Mouse (Mus musculus): ENCODE results near the gene Inhbe.
"Not testable (repeated sequence)": the region's sequence is repeated elsewhere in the genome, so short reads cannot be mapped to it uniquely, and the experiment has no call there.

Inhbe gene

DNA sequence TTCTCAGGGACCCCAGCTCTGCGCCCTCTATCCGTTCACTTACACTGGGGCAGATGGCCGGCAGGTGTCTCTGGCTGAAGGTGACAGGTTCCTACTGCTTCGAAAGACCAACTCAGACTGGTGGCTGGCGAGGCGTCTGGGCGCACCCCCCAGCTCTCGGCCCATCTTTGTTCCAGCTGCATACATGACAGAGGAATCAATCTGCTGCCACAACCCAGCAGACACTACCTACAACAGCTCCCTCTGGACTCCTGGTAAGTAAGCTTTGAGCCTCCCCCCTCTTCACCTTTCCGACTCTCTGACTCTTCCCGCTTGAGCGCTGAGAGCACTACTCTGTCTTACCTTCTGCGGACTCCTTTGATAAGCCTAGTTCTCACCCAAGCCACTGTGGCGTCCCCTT lies 32.0 kb downstream of the Inhbe start:
- no peak for DNase-seq

DNA sequence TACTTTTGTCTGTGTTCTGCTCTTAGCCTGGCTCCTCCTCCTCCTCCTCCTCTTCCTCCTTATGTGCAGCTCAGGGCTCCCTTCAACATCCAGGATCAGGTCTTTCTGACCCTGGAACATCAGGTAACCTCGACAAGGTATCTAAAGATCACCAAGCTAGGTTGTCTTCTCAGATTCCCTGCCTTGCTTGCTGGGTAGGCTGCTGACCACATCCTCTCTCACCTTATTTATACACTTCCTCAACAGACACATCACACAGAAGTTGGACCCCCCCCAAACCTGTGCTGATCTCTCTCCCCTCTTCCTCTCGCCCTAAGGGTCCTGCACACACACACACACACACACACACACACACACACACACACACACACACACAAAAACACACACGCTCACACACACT lies 32.6 kb downstream of the Inhbe start, which contains the start of gene Arhgap9:
Gene Arhgap9, plus strand, starts transcription at position 344 of the 400 bp plus-strand sequence.
- DNase-seq: no peak

DNA sequence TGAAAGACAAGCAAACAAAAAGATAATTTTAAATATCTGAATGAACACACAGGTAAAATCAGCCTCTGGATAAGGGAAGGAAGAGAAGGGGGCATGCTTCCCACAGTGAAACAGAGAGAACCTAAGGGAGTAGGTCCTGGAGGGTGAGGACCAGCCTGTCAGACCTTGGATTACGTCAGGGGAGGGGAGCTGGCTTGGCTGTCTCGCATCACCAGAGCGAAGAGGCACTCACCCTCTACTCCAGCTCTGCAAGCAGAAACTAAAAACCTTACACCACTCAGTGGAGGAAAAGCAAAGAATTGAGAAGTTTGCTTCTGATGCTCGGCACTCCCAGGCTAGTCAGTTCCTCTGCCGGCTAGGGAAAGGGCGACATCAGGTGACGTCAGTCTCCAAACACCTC lies 34.2 kb downstream of the Inhbe start:
- no peak for DNase-seq

DNA sequence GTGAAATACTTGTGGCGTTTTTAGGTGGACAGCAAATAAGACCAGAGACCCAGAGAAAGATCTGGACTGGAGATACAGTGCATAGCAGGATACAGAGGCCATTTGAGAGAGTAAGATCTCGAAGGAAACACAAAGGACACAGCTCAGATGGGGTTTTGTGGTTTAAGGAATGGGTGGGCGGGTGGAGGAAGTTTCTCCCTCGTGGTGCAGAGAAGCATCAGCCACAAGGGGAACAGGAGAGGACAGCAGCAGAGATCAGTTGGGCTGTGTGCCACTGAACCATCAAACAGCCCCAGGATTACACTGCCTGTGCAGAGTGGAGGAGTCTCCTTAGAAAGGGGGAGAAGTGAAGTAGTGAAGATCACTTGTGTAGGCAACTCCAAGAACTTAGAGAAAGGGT lies 36.2 kb downstream of the Inhbe start:
- DNase-seq: no peak

DNA sequence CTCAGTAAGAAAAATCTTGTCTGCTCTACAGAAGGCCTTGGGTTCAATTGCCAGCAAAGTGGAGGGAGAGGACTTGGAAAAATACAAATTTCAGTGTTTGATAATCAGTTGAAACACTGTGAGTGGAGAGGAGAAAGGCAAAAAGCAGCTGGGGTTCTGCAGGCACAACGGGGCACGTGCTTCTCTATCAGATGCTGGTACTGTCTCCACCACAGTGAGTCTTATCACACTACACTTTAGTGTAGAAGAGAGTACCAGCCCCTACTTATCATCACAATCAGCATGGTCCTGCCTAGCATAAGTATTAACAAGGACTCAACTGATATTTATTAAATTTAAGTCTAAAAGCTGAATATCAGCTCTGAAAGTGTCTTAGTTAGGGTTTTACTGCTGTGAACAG lies 36.9 kb downstream of the Inhbe start:
- no peak for DNase-seq

- DNase-seq: not testable (repeated sequence)
Observed at GRCm38 (mm10) chr10:127314950-127315349, 39.3 kb downstream of the Inhbe start.

GRCm38 (mm10) chr10:127313516-127313915 lies 40.7 kb downstream of the Inhbe start:
- peak; percentile 92 for DNase-seq

DNA sequence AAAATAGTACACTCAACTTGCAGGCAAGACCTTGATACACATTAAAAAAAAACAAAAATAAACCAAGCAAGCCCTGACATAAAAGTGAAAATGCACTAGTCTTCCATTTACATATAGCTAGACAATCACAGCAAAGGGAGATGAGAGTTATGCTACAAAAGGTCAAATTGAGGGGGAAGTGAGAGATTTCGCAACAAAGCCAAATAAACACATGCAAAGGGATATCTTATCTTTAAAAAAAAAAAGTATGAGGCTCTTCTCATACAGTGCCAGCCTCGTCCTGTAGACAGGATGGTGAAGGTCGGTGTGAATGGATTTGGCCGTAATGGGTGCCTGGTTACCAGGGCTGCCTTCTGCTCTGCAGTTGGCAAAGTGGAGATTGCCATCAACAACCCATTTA lies 41.4 kb downstream of the Inhbe start:
- DNase-seq: no peak

DNA sequence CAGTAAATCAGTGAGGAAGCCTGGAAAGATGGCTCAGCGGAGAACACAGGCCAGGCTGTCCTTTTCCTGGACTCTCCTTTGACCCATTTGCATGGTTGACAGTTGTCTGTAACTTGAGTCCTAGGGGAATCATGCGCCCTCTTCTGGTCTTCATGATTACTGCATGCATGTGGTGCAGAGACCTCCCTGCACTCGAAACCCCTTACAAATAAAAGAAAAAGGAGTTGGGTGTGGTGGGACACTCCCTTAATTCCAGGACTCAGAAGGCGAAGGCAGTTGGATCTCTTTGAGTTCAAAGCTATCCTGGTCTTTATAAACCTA lies 41.9 kb downstream of the Inhbe start:
- DNase-seq: peak; percentile 97

DNA sequence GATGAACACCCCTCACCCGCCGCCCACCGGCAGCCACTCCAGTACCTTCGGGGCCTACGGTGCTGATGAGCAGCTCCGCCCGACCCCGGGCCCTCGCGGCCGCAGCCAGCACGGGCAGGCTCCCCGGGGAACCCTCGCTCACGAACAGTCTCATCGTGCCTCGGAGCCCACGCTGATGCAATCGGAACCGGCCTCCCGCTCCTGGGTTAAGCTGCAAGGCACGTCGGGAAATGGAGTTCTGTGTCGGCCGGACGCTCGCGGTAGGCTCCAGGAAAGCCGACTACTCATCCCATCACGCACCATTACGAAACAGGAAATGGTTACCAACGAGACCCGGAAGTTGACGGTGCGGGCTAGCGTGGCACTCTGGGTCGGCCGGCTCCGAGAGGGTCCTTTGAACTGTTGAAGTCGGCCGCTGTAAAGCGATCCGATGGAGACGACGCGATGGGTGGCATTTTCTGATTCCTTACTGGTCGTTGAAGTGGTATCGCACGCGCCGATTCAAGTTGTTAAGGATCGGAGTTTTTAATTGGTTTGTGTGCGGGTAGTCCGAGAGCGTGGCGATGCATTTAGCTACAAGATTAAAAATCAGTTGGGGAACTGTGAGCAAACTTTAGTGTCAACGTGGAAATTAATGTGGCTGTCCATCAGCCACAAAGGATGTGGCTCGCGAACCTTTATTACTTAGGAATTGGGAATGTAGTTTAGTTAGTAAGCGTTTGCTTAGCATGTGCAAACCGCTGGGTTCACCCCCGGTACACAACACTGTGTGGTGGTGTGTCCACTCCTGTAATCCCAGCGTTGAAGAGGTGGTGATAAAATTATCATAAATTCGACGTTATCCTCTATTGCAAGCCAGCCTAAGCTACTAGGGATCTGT lies 42.5 kb downstream of the Inhbe start, which contains the start of gene Mars:
Gene Mars, minus strand, starts transcription at position 311 of the 880 bp plus-strand sequence.
- DNase-seq: peak; percentile 100

- no peak for DNase-seq
Observed at GRCm38 (mm10) chr10:127310523-127311475, 43.4 kb downstream of the Inhbe start.

DNA sequence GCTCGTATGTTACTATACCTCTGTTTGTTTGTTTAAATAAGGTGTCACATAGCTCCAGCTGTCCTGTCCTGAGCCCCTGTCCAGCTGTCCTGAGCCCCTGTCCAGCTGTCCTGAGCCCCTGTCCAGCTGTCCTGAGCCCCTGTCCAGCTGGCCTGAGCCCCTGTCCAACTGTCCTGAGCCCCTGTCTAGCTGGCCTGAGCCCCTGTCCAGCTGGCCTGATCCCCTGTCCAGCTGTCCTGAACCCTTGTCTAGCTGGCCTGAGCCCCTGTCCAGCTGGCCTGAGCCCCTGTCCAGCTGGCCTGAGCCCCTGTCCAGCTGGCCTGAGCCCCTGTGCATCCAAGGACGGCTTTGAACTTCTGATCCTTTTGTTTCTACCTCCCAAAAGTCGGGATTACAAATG lies 45.0 kb downstream of the Inhbe start:
- not testable (repeated sequence) for DNase-seq

GRCm38 (mm10) chr10:127303136-127303535 lies 51.1 kb downstream of the Inhbe start:
- no peak for DNase-seq

DNA sequence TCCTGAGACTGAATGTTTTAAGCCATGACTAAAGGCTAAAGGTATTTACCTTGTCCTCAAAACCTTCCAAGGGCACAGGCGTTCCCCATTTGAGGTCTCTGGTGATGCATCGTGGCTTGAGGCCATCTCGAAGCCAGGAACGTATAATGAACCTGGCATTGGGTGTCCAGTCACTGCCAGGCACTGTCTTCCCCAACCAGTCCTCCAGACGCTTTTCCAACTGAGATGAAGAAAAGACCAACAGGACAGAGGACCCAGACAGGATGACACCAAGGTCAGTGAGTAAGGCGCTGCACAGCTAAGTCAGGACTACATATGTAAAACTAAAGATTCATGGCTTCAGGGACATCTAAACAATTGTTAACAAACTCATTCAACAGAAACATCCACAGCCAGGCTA lies 53.9 kb downstream of the Inhbe start:
- no peak for DNase-seq

Data from heart, adult 11 months (tissue).